Mouse (Mus musculus) spleen, embryonic (tissue): ENCODE measurements around the gene Setd5.

ENCODE experiments used
- CTCF ChIA-PET: fragments of 350-600 bp; sonication (Branson Sonifier 250); formaldehyde crosslinking; loops from one replicate; lab custom pipeline; 2022; lab: Charles Lee

Gene Setd5

DNA sequence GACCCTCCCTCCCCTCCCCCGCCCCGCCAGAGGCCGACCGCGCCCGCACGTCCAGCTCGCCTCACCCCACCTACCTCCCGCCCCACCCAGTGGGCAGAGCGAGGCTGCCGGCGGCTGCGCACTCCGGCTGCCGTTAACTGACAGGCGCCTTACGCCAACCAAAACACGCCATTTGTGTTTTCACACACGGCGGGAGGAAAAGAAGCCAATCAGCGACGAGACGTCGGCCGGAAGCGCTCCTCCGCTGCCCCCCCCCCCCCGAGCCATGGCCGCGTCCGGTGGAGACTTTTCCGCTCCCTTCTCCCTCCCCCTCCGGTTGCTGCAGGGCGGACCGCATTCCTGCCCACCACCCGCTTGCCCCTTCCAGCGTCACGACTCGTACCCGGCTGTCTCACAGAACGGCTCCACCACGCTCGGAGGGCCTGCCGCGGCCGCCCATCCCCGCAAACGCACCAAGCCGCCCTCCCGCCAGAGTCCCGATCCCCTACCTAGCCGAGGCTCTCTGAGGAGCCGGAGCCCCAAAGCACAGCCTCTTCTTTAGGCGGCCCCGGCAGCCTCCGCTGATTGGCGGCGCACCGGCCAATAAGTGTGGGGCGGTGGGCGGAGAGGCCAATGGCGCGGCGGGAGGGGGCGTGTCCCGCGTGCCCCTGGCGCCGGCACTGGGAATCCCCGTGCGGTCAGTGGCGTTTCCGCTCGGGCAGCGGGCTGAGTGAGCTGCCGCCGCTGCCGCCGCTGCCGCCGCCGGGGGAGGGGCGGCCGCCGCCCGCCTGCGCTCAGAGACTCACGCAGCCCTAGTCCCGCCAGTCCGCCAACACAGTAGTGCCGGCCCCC lies at the start of gene Setd5:
Setd5 (plus strand) TSS at position 680 of the 831 bp plus-strand sequence.
- CTCF ChIA-PET: no interaction called here

DNA sequence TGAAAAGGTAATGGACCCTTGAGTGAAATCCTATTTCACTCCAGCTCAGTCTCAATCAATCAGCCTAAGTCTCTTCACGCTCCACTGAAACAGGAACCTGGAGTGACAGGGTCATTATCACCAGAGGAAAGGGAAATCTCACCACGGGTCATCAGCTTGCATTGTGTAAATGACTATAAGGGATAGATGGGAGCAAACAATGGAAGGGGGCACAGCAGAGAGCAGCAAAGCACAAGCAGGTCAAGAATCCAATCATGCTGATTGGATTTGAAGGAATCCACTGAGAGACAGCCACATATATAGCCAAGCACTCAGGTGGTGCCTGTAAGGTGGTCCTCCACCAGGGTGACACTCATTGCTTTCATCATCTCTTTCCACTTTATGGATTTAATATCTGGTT lies 49.7 kb upstream of the Setd5 start:
- CTCF ChIA-PET: no interaction called here

DNA sequence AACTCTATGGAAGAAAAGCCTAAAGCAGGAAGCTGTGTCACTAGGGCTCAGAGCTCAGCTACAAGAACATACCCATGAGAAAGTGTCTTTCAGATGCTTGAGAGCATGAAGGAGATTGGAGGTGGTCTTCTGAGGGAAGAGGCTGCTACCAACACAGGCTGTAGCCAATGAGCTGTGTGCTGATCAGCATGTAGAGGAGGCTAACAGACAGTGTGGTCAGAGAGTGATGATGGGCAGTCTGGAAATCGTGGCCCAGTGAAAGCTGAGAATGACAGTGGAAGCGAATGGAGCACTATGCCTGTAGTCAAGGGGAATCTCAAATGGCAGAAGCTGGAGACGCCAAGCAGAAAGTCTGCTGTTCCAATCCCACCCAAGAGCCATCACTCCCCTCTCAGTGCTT lies 48.2 kb upstream of the Setd5 start:
- CTCF ChIA-PET: no interaction called here

GRCm38 (mm10) chr6:113030553-113030952 lies 46.6 kb upstream of the Setd5 start:
- CTCF ChIA-PET: no interaction called here

DNA sequence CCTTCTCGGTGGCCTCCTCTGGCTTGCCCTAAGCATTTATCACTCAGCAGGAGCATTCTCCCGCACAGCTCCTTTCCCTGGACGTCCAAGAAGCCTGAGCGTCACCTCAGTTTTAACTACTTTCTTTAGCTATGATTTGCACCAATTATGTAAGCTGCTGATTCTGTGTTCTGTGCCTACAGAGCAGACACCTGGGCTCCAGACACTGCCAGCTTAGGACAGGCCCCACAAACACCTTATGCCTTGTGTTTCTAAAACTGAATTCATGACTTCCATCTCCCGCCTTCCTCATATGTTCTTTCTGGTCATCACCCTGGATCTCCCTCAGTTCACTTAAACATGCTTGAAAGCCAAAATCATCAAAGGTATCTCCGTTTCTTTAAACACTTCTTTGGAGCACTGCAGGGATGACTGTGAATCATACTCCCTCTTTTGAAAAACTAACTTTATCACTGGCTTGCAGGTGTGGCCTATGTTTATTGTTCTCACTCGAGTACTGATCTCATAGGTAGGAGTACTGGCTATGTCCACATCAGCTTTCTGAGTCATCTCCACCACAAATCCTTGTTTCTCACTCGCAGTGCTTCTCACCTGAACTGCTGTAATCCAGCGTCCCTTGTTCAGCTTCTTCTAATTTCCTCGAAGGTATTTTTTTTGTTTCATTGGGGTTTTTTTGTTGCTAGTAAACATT lies 46.0 kb upstream of the Setd5 start:
- CTCF ChIA-PET: no interaction called here

DNA sequence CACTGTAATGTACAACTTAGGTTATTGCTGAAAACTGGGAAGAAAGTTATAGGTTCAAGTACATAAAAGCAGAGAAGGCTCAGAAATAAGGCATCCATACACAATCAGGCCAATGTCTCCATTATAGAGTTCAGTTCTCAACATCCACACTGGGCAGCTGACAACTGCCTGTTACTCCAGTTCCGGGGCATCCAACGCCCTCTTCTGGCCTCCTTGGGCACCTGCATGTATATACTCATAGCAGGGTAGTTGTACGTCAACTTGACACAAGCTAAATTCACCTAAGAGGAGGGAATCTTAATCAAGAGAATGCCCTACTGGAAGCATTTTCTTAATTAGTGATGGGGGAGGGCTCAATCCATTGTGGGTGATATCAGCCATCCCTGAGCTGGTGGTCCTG lies 45.0 kb upstream of the Setd5 start:
- CTCF ChIA-PET: no interaction called here

DNA sequence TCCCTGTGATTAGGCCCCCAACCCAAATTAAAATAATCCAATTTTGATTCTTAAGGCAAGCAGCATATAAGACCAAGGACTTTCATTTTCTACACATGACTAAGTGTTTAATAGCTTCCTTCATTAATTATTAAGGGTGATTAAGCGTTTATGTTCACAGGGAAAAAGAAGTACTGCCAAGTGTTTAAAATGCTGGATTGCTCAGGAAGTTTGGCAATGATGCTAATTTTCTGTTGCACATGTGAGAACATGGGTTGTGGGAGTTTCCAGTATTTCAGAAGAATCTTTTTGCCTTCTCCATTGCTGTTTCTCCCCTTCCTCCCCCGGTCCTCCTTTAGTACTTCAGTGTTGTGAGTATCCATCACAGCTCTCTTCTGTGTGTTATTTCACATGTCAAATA lies 44.0 kb upstream of the Setd5 start:
- CTCF ChIA-PET: no interaction called here

- CTCF ChIA-PET: no interaction called here
These were observed 42.7 kb upstream of the Setd5 start for GRCm38 (mm10) chr6:113034466-113034865.

DNA sequence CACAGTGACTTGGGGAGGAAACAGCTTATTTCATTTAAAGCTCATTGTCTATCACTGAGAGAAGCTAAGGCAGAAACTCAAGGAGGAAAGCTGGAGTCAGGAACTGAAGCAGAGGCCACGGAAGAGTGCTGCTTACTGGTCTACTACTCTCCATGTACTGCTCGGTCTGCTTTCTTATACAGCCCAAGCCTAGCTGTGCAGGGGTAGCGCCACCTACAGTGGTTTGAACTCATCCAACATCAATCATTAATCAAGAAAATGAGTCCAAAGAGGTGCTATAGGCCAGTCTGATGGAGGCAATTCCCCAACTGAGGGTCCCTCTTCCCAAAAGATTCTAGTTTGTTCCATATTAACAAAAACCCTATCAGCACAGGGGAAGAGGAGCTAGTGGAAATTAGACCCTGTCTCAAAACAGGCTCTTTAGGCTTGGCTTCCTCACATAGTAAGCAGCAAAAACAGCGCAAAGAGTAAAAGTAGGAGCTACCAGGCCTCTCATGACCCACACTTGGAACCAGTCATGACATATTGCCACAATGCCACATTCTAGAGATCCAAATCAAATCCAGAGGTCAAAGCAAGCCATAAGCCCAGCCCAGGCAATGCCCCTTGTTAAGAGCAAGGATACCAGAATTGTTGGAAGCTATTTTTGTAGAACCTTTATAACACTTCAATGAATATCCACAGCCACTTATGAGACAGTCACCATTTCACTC lies 40.5 kb upstream of the Setd5 start:
- CTCF ChIA-PET: no interaction called here

DNA sequence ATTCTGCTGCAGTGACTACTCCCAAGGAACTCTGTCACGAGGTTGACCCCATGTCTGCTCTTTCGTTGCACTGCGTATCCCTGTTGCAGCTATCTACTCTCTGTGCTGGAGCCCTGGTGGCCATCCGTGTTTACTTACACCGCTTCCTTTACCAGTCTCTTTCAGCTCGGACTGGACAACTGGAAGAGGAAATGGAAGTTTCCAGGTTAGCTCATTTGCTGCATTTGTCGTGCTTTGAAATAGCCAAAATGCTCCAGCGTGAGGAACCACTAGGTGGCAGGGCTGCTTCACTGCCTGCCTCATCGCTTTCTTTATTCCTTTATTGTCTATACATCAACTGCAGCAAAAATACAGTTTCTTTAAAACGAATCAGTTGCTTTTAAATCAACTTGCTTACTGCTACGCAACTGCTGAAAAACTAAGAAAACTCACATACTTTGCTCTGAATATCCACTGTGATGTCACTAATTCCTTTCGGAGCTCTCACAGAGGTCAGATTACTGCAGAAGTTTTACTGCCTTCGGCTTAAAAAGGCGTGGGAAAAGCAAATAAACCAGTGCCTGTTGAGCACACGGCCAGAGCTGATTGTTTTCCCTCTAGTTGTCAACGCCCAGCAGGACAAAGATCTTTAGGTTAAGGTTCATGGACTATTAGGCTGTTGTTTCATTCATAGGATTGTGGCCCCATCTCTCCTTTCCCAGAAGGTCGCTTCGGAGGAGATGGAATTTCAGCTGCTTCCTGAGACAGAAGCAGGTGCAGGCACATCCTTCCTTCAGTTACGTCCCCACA lies 39.0 kb upstream of the Setd5 start:
- CTCF ChIA-PET: no interaction called here

DNA sequence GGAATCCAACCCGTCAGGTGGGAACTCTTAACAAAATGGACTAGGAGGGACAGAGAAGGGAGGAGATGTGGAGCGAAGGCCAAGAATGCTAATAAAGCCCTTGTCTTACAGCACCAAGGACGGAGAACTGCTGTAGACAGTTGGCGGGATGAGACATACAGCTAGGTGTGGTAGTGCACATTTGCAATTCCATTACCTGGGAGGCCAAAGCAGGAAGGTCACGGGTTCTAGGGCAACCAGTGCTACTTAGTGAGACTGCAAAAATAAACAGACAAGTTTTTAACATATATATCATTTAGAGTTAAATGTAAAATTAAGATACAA lies 38.5 kb upstream of the Setd5 start:
- CTCF ChIA-PET: no interaction called here

- CTCF ChIA-PET: no interaction called here
These were observed 36.8 kb upstream of the Setd5 start for GRCm38 (mm10) chr6:113040319-113040718.

GRCm38 (mm10) chr6:113041215-113041990 lies 35.8 kb upstream of the Setd5 start:
- CTCF ChIA-PET: no interaction called here

DNA sequence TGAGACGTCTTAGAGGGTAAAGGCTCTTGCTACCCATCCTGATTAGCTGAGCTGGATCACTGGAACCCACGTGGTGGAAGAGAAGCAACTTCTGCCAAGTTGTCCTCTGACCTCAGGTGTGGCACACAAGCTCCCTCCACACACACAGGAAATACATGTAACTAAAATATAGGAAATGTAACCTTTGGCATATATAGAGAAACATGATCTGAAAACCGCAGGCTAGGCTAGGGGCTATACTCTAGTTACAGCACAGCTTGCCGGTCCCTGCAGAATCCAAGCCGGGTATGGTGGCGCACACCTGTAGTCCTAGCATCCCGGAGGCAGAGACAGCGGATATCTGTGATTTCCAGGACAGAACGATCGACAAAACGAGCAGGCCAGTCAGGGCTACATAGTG lies 31.6 kb upstream of the Setd5 start:
- CTCF ChIA-PET: no interaction called here

- CTCF ChIA-PET: no interaction called here
These were observed 30.9 kb upstream of the Setd5 start, which contains the start of gene Thumpd3 for GRCm38 (mm10) chr6:113046041-113046975. Thumpd3 (plus strand) TSS chr6:113046225.

DNA sequence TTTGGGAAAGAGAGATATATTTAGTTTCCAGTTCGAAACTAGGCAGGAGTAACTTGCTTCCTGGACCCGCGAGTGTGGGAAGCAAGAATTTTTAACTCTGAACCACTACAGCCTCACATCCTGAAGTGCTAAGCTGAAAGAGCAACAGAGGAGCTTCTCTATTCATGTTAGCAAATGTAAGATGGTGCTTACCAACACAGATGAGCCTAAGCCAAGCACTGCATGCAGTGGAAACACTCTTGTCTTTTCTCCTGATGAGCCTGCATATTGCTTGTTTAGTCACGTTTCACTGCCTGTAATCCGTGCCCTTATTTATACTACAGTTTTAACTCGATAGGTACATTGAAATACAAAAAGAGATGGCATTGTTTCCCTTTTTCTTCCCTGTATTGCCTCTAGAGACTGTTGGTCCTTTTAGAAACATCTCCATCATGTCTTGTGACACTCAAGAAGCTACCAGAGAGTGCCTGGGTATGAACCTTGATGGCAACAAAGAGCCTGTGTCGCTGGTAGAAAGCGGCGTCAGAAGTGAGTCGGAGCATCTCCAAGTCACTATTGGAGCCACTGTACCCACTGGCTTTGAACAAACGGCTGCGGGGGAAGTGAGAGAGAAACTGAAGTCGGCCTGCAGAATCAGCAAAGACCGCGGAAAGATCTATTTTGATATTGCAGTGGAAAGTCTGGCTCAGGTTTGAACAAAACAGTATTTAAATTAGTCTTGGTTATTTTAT lies 30.0 kb upstream of the Setd5 start:
- CTCF ChIA-PET: no interaction called here

- CTCF ChIA-PET: no interaction called here
These were observed 28.8 kb upstream of the Setd5 start for GRCm38 (mm10) chr6:113048371-113048770.

- CTCF ChIA-PET: no interaction called here
These were observed 28.0 kb upstream of the Setd5 start for GRCm38 (mm10) chr6:113049159-113049558.

DNA sequence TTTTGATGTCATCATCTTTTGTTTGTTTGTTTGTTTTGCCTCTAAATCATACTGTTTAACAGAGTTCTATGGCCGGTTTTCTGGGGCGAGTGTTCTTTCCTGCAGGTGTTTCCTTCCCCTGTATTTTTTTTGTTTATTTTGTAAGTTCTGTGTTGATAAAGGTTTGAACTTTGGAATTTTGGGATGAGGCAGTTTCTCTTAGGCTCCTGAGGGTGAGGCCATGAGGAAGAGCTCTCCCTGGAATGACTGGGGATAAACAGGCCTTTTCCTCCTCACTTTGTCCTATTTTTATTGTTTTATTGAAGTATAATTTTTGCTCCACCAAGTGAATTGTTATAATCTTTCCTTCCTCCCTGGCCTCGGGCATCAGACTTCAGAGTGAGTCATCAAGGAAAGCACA lies 24.2 kb upstream of the Setd5 start:
- CTCF ChIA-PET: no interaction called here
